Mouse (Mus musculus) embryonic facial prominence, embryonic 14.5 days (tissue): ENCODE results near the gene Plk2. TPM values are rescaled to one million over a fixed set of nuclear protein-coding genes. Genes with fewer than 3 reads are reported as not detected.
"Not testable (repeated sequence)": the region's sequence is repeated elsewhere in the genome, so short reads cannot be mapped to it uniquely, and the experiment has no call there.

Source experiments
- ATAC-seq: fragments of 200-750 bp; cut with Nextera tagmentation; 2 replicates; pipeline ENCODE4 v1.8.0; 2017; ENCODE audit warnings: low read depth, moderate number of reproducible peaks, moderate TSS enrichment
- DNase-seq: peaks from one replicate; pipeline ENCODE4 v3.0.0-alpha.2; 2015; ENCODE audit warnings: low spot score
- H3K27ac ChIP-seq: fragments of 300-500 bp; sonication (generic); replicated peaks from 2 replicates; pipeline ENCODE4 v1.5.1; 2014; ENCODE audit warnings: low read depth, mild to moderate bottlenecking, low read length, moderate library complexity
- H3K27me3 ChIP-seq: fragments of 300-500 bp; sonication (generic); replicated peaks from 2 replicates; pipeline ENCODE4 v1.6.1; 2014; ENCODE audit warnings: low read length; ENCODE audit not compliant: control insufficient read depth, insufficient read depth
- H3K36me3 ChIP-seq: fragments of 300-500 bp; sonication (generic); 2 replicates; pipeline ENCODE4 v1.6.1; 2014; ENCODE audit warnings: low read length, mixed read lengths; ENCODE audit not compliant: control insufficient read depth, insufficient read depth
- H3K4me1 ChIP-seq: fragments of 300-500 bp; sonication (generic); 2 replicates; pipeline ENCODE4 v1.6.1; 2014; ENCODE audit warnings: antibody characterized with exemption, low read length; ENCODE audit not compliant: control insufficient read depth, insufficient read depth
- H3K4me2 ChIP-seq: fragments of 300-500 bp; sonication (generic); 2 replicates; pipeline ENCODE4 v1.6.1; 2014; ENCODE audit warnings: low read depth, mild to moderate bottlenecking, low read length, moderate library complexity, mixed read lengths
- H3K4me3 ChIP-seq: fragments of 300-500 bp; sonication (generic); 2 replicates; pipeline ENCODE4 v1.5.1; 2014; ENCODE audit warnings: low read depth, mild to moderate bottlenecking, low read length
- H3K9ac ChIP-seq: fragments of 300-500 bp; sonication (generic); 2 replicates; pipeline ENCODE4 v1.6.1; 2014; ENCODE audit warnings: low read depth, mild to moderate bottlenecking, low read length, moderate library complexity, mixed read lengths
- H3K9me3 ChIP-seq: fragments of 300-500 bp; sonication (generic); 2 replicates; pipeline ENCODE4 v1.6.1; 2016; ENCODE audit warnings: low read length; ENCODE audit not compliant: control insufficient read depth
- WGBS: fragments of 180-500 bp; shearing (Covaris S2); extraction: QIAGEN DNeasy Blood & Tissue Kit; methylation state at CpG from one replicate; pipeline ENCODE4 v1.1.7; 2014; 5-methylcytosine and 5-hydroxymethylcytosine counted together
- polyA plus RNA-seq: library from polyadenylated mRNA; unstranded; fragments of >200 nt; fragmentation: Nextera tagmentation; extraction: Ambion mirVana; gene quantifications from 2 replicates; pipeline ENCODE4 v1.2.1, GENCODE M21; 2014

The Plk2 gene
- polyA plus RNA-seq, 1 experiment from 2014 or later: 97.9 TPM

- Histone ChIP-seq H3K27me3 (no peaks in the 10 kb centered on the region), H3K9ac (0 out of 2 replicates have a peak overlapping the region, but pooled peaks have one; percentile 15), H3K27ac (0 out of 2 replicates have a peak overlapping the region, but pooled peaks have one; percentile 11), H3K9me3 (0 out of 2 replicates have a peak, but pooled peaks cover 6% of the 10 kb centered on the region), H3K4me1 (peaks cover 4% of the 10 kb centered on the region), H3K4me2 (peak overlapping the region; percentile 90), H3K4me3 (peak overlapping the region; percentile 82), H3K36me3 (peaks cover 51% of the 10 kb centered on the region)
- WGBS: 72% methylated on average over 24 of the region's 24 CpGs
- DNase-seq (no peak), ATAC-seq (no peak)
These were observed 3.8 kb downstream of the Plk2 start for GRCm38 (mm10) chr13:110398513-110399270.

GRCm38 (mm10) chr13:110401443-110401842 lies 6.6 kb downstream of the Plk2 start:
- peaks cover 4% of the 10 kb centered on the region for H3K4me1 ChIP-seq
- no peak for DNase-seq
- no peak for ATAC-seq
- no peak overlapping the region for H3K4me3 ChIP-seq
- H3K9ac ChIP-seq: no peak overlapping the region
- no peak overlapping the region for H3K27ac ChIP-seq
- H3K36me3 ChIP-seq: peaks cover 51% of the 10 kb centered on the region
- H3K4me2 ChIP-seq: no peak overlapping the region
- H3K27me3 ChIP-seq: no peaks in the 10 kb centered on the region
- WGBS: 80% methylated on average over 3 of the region's 3 CpGs
- H3K9me3 ChIP-seq: 0 out of 2 replicates have a peak, but pooled peaks cover 6% of the 10 kb centered on the region

- ATAC-seq (no peak), DNase-seq (no peak)
- no peak overlapping the region for H3K9ac ChIP-seq
- H3K27ac ChIP-seq: no peak overlapping the region
- WGBS: 75% methylated on average over 2 of the region's 2 CpGs
- no peak overlapping the region for H3K4me3 ChIP-seq
- no peak overlapping the region for H3K4me2 ChIP-seq
- peaks cover 49% of the 10 kb centered on the region for H3K36me3 ChIP-seq
- H3K27me3 ChIP-seq: no peaks in the 10 kb centered on the region
- H3K4me1 ChIP-seq: peaks cover 2% of the 10 kb centered on the region
- 0 out of 2 replicates have a peak, but pooled peaks cover 6% of the 10 kb centered on the region for H3K9me3 ChIP-seq
These were observed 7.0 kb downstream of the Plk2 start for GRCm38 (mm10) chr13:110401877-110402276.

- Histone ChIP-seq H3K4me1 (no peaks in the 10 kb centered on the region), H3K27me3 (no peaks in the 10 kb centered on the region), H3K4me2 (no peak overlapping the region), H3K36me3 (peaks cover 27% of the 10 kb centered on the region), H3K9me3 (0 out of 2 replicates have a peak, but pooled peaks cover 6% of the 10 kb centered on the region), H3K9ac (no peak overlapping the region), H3K4me3 (no peak overlapping the region), H3K27ac (no peak overlapping the region)
- 61% methylated on average over 8 of the region's 8 CpGs for WGBS
- DNase-seq (no peak), ATAC-seq (no peak)
These were observed 9.2 kb downstream of the Plk2 start for GRCm38 (mm10) chr13:110404059-110404458.

- H3K27me3 ChIP-seq, H3K4me1 ChIP-seq, H3K27ac ChIP-seq, DNase-seq, H3K4me3 ChIP-seq, ATAC-seq, H3K9ac ChIP-seq, H3K9me3 ChIP-seq, H3K4me2 ChIP-seq: not testable (repeated sequence)
- 84% methylated on average over 5 of the region's 5 CpGs for WGBS
- peaks cover 21% of the 10 kb centered on the region for H3K36me3 ChIP-seq
These were observed 9.8 kb downstream of the Plk2 start for GRCm38 (mm10) chr13:110404686-110405085.

GRCm38 (mm10) chr13:110406152-110406551 lies 11.3 kb downstream of the Plk2 start:
- ATAC-seq: no peak
- Histone ChIP-seq H3K36me3 (peaks cover 6% of the 10 kb centered on the region; the same call in 1 of the 2 replicates), H3K4me1 (no peaks in the 10 kb centered on the region), H3K9me3 (no peaks in the 10 kb centered on the region), H3K4me3 (no peak overlapping the region), H3K27me3 (no peaks in the 10 kb centered on the region), H3K9ac (no peak overlapping the region), H3K27ac (no peak overlapping the region), H3K4me2 (no peak overlapping the region)
- WGBS: 70% methylated on average over 5 of the region's 5 CpGs
- DNase-seq: no peak

- Histone ChIP-seq H3K36me3 (no peaks in the 10 kb centered on the region), H3K4me3 (no peak overlapping the region), H3K27ac (no peak overlapping the region), H3K27me3 (no peaks in the 10 kb centered on the region), H3K4me2 (no peak overlapping the region), H3K9me3 (no peaks in the 10 kb centered on the region), H3K4me1 (no peaks in the 10 kb centered on the region), H3K9ac (no peak overlapping the region)
- ATAC-seq: no peak; the same call in 1 of the 2 replicates
- WGBS: 81% methylated on average over 12 of the region's 12 CpGs
- DNase-seq: no peak
These were observed 17.8 kb downstream of the Plk2 start for GRCm38 (mm10) chr13:110412572-110413209.

- no peaks in the 10 kb centered on the region for H3K36me3 ChIP-seq
- no peaks in the 10 kb centered on the region for H3K27me3 ChIP-seq
- DNase-seq: no peak
- H3K4me3 ChIP-seq: no peak overlapping the region
- H3K27ac ChIP-seq: no peak overlapping the region
- WGBS: 84% methylated on average over 5 of the region's 5 CpGs
- no peak overlapping the region for H3K4me2 ChIP-seq
- no peak for ATAC-seq
- no peak overlapping the region for H3K9ac ChIP-seq
- H3K4me1 ChIP-seq: no peaks in the 10 kb centered on the region
- no peaks in the 10 kb centered on the region for H3K9me3 ChIP-seq
These were observed 23.8 kb downstream of the Plk2 start for GRCm38 (mm10) chr13:110418656-110419055.
